Mouse (Mus musculus): ENCODE data around the gene 2610528J11Rik.
"Not testable (repeated sequence)": the region's sequence is repeated elsewhere in the genome, so short reads cannot be mapped to it uniquely, and the experiment has no call there.

2610528J11Rik gene

GRCm38 (mm10) chr4:118526408-118527334 lies at the start of gene 2610528J11Rik:
Gene 2610528J11Rik (plus strand): TSS chr4:118526999.
- CTCF ChIA-PET: no interaction called here

GRCm38 (mm10) chr4:118489717-118490132 lies 37.1 kb upstream of the 2610528J11Rik start, which contains the start of gene Tie1:
Gene Tie1 (minus strand): TSS chr4:118490061.
- CTCF ChIA-PET: no interaction called here

GRCm38 (mm10) chr4:118490461-118490860 lies 36.3 kb upstream of the 2610528J11Rik start:
- CTCF ChIA-PET: no interaction called here

GRCm38 (mm10) chr4:118500171-118500724 lies 26.6 kb upstream of the 2610528J11Rik start:
- CTCF ChIA-PET: no interaction called here

GRCm38 (mm10) chr4:118500792-118501191 lies 26.0 kb upstream of the 2610528J11Rik start:
- CTCF ChIA-PET: no interaction called here

GRCm38 (mm10) chr4:118505551-118505950 lies 21.2 kb upstream of the 2610528J11Rik start:
- CTCF ChIA-PET: no interaction called here

- CTCF ChIA-PET: not testable (repeated sequence)
Measured at GRCm38 (mm10) chr4:118507171-118507570, 19.6 kb upstream of the 2610528J11Rik start.

- CTCF ChIA-PET: no interaction called here
Measured at GRCm38 (mm10) chr4:118509050-118509449, 17.7 kb upstream of the 2610528J11Rik start.

- CTCF ChIA-PET: no interaction called here
Measured at GRCm38 (mm10) chr4:118516699-118517496, 9.9 kb upstream of the 2610528J11Rik start.

- CTCF ChIA-PET: no interaction called here
Measured at GRCm38 (mm10) chr4:118517497-118518146, 9.2 kb upstream of the 2610528J11Rik start.

GRCm38 (mm10) chr4:118518208-118518607 lies 8.6 kb upstream of the 2610528J11Rik start:
- CTCF ChIA-PET: no interaction called here

- CTCF ChIA-PET: no interaction called here
Measured at GRCm38 (mm10) chr4:118522248-118522647, 4.6 kb upstream of the 2610528J11Rik start.

GRCm38 (mm10) chr4:118523976-118524375 lies 2.8 kb upstream of the 2610528J11Rik start:
- CTCF ChIA-PET: no interaction called here

- CTCF ChIA-PET: no interaction called here
Measured at GRCm38 (mm10) chr4:118525779-118526178, 1.0 kb upstream of the 2610528J11Rik start.

GRCm38 (mm10) chr4:118527335-118527681 lies 509 bp downstream of the 2610528J11Rik start:
- CTCF ChIA-PET: no interaction called here

GRCm38 (mm10) chr4:118527720-118528119 lies 921 bp downstream of the 2610528J11Rik start:
- CTCF ChIA-PET: no interaction called here

GRCm38 (mm10) chr4:118532663-118533062 lies 5.9 kb downstream of the 2610528J11Rik start:
- CTCF ChIA-PET: interaction anchor here (0.7 kb wide), 1 partner anchor 1608 kb away, joined by 6 read pairs; no protein-coding TSS in a partner anchor

- CTCF ChIA-PET: interaction anchor here (0.7 kb wide), 1 partner anchor 1607 kb away, joined by 6 read pairs; no protein-coding TSS in a partner anchor
Measured at GRCm38 (mm10) chr4:118533156-118533555, 6.4 kb downstream of the 2610528J11Rik start.

- CTCF ChIA-PET: no interaction called here
Measured at GRCm38 (mm10) chr4:118533605-118534004, 6.8 kb downstream of the 2610528J11Rik start.

GRCm38 (mm10) chr4:118535610-118536009 lies 8.8 kb downstream of the 2610528J11Rik start:
- CTCF ChIA-PET: no interaction called here

- CTCF ChIA-PET: no interaction called here
Measured at GRCm38 (mm10) chr4:118537801-118538200, 11.0 kb downstream of the 2610528J11Rik start.

GRCm38 (mm10) chr4:118539904-118540303 lies 13.1 kb downstream of the 2610528J11Rik start:
- CTCF ChIA-PET: no interaction called here

Measured in spleen, embryonic (tissue).